Mouse (Mus musculus) erythroblast, embryonic 14.5 days (primary cell): ENCODE data around the gene Tgfbr3l. TPM values are rescaled to one million over a fixed set of nuclear protein-coding genes. Genes with fewer than 3 reads are reported as not detected.

ENCODE experiments used
- H3K27me3 ChIP-seq: 2 replicates; pipeline ENCODE4 v1.6.1; 2012; ENCODE audit warnings: inconsistent platforms; ENCODE audit not compliant: control insufficient read depth
- H3K36me3 ChIP-seq: 2 replicates; pipeline ENCODE4 v1.6.1; 2012; ENCODE audit warnings: mild to moderate bottlenecking, inconsistent platforms; ENCODE audit not compliant: control insufficient read depth
- H3K4me1 ChIP-seq: 2 replicates; pipeline ENCODE4 v1.6.1; 2012; ENCODE audit warnings: inconsistent platforms; ENCODE audit not compliant: control insufficient read depth
- H3K4me3 ChIP-seq: replicated peaks from 2 replicates; pipeline ENCODE3; 2012; ENCODE audit warnings: moderate library complexity, mild to moderate bottlenecking, inconsistent platforms
- H3K9me3 ChIP-seq: 2 replicates; pipeline ENCODE4 v1.6.1; 2012; ENCODE audit warnings: low read length, inconsistent platforms, mixed read lengths; ENCODE audit not compliant: control insufficient read depth
- GATA1 ChIP-seq: IDR thresholded peaks from 2 replicates; pipeline ENCODE4 v1.6.1; 2012; ENCODE audit warnings: low read length, inconsistent platforms, mixed read lengths
- TAL1 ChIP-seq: IDR thresholded peaks from 3 replicates; pipeline ENCODE4 v1.6.1; 2012; ENCODE audit warnings: low read length, inconsistent platforms, mixed read lengths
- polyA plus RNA-seq: library from polyadenylated mRNA; stranded (reverse); fragments of >175 nt; gene quantifications from 2 replicates; pipeline ENCODE4 v1.2.3, GENCODE M21; 2012

The Tgfbr3l gene
- polyA plus RNA-seq, 1 experiment = 1.3 TPM

DNA sequence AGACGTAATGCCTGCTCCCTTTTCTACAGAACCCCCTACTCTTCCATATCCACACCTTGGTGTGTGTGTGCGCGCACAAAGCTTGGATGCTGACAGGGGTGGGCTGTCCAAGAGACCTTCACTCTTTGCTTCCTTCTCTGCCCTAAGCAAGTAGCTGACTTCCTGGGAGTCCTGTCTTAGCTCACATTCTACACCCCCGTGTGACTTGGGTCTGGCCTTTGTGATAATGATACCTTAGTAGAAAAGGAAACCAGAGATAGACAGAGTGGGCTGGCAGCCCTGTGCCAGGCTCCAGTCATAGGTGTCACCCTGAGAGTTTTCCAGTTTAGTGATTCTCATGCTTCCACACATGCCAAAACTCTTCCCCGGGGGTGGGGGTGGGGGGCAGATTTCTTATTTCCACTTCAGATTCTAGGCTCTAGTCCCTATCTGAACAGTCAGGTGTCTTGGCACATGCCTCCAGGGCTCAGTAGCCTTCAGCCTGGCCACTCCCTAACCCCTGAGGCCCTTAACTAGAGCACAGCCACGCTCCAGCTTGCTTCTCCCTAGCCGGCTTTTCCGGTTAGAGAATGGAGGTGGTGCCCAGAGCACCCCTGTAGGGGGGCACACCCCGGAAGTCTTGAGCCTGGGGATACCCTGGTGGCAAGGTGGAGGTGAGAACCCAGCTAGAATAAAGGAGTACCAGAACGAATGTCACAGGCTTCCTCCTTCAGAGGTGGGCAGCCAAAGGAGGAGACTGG is 17.2 kb upstream of the Tgfbr3l start:
- Histone ChIP-seq H3K9me3 (no peaks in the 10 kb centered on the region), H3K27me3 (peaks cover 41% of the 10 kb centered on the region), H3K4me3 (no peak overlapping the region), H3K4me1 (peaks cover 30% of the 10 kb centered on the region), H3K36me3 (no peaks in the 10 kb centered on the region)
- TF ChIP-seq GATA1 (no peak), TAL1 (no peak)

DNA sequence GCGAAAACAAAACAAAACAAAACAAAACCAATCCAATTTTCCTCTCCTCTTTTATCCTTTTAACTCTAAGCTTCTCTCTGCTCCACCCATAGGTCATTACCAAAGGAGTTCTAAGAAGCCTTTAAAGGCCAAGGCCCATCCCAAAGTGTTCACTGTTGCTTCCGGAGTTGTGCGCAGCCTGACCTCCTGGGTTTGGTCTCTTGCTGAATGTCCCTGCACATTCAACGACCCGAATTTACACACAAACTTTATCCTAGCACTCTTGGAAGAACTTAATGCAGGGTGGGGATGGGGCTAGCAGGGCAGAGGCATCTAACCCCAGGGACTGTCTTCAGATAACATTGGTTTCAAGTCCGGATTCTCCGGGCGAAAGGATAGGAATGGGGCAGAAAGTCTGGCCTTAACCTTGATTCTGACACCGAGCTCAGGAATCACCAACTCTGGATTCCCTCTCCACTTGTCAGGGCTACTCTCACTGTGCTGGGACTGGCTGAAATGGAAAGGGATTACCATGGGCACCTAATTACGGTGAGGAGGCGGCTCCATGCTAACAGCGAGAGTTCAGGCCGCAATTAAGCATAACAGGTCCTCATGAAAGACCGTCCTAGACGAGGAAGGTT is 10.1 kb upstream of the Tgfbr3l start:
- Histone ChIP-seq H3K9me3 (no peaks in the 10 kb centered on the region), H3K27me3 (no peaks in the 10 kb centered on the region), H3K4me3 (peak overlapping the region; percentile 77), H3K4me1 (peaks cover 53% of the 10 kb centered on the region), H3K36me3 (peaks cover 30% of the 10 kb centered on the region)
- TF ChIP-seq GATA1 = no peak
- no peak for TF ChIP-seq TAL1

- Histone ChIP-seq H3K4me3 (peak within 1 kb of the TSS; percentile 77), H3K9me3 (no peaks in the 10 kb centered on the region), H3K4me1 (peaks cover 53% of the 10 kb centered on the region), H3K27me3 (no peaks in the 10 kb centered on the region), H3K36me3 (peaks cover 37% of the 10 kb centered on the region)
- no peak for TF ChIP-seq GATA1
- no peak for TF ChIP-seq TAL1
Observed at GRCm38 (mm10) chr8:4238434-4239192, 9.4 kb upstream of the Tgfbr3l start, which contains the start of the genes Map2k7 and Gm49320. Gene Map2k7, plus strand, starts transcription at chr8:4238740. Gene Gm49320, plus strand, starts transcription at chr8:4238865.

- Histone ChIP-seq H3K27me3 (no peaks in the 10 kb centered on the region), H3K36me3 (peaks cover 44% of the 10 kb centered on the region), H3K9me3 (no peaks in the 10 kb centered on the region), H3K4me3 (peak overlapping the region; percentile 77), H3K4me1 (peaks cover 53% of the 10 kb centered on the region)
- TF ChIP-seq TAL1 = no peak
- peak; percentile 66 for TF ChIP-seq GATA1
Observed at GRCm38 (mm10) chr8:4239193-4239890, 8.7 kb upstream of the Tgfbr3l start.

DNA sequence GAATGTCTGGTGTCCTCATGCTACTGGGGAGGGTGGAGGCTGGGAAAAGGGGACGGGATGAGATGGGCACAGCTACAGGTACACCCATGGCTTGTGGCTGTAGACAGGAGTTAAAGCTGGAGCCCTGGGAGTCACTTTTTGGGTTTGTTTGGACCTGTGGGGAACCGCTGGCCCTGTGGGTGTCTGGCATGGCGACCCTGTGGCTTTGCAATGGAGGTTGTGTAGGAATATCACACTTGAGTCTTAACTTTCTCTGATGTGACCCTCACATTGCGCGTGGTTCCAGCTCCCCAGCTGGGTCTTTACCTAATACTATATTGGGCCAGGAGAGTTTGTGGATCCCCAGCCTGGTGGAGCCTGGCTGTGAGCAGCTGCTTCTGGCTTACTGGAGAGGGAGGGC is 3.0 kb upstream of the Tgfbr3l start:
- Histone ChIP-seq H3K4me1 (peaks cover 44% of the 10 kb centered on the region), H3K27me3 (peaks cover 4% of the 10 kb centered on the region; the same call in 1 of the 2 replicates), H3K36me3 (peaks cover 79% of the 10 kb centered on the region), H3K4me3 (no peak overlapping the region), H3K9me3 (no peaks in the 10 kb centered on the region)
- no peak for TF ChIP-seq GATA1
- TF ChIP-seq TAL1 = no peak

GRCm38 (mm10) chr8:4245737-4246136 is 2.3 kb upstream of the Tgfbr3l start:
- peaks cover 76% of the 10 kb centered on the region for H3K36me3 ChIP-seq
- H3K27me3 ChIP-seq = peaks cover 4% of the 10 kb centered on the region; the same call in 1 of the 2 replicates
- H3K4me1 ChIP-seq = peaks cover 45% of the 10 kb centered on the region
- H3K4me3 ChIP-seq = no peak overlapping the region
- no peak for TF ChIP-seq GATA1
- TF ChIP-seq TAL1 = no peak
- H3K9me3 ChIP-seq = no peaks in the 10 kb centered on the region

GRCm38 (mm10) chr8:4247241-4247640 is 773 bp upstream of the Tgfbr3l start:
- Histone ChIP-seq H3K36me3 (peaks cover 63% of the 10 kb centered on the region), H3K4me1 (peaks cover 42% of the 10 kb centered on the region), H3K4me3 (no peak overlapping the region), H3K27me3 (peaks cover 4% of the 10 kb centered on the region; the same call in 1 of the 2 replicates), H3K9me3 (no peaks in the 10 kb centered on the region)
- no peak for TF ChIP-seq TAL1
- TF ChIP-seq GATA1 = no peak

DNA sequence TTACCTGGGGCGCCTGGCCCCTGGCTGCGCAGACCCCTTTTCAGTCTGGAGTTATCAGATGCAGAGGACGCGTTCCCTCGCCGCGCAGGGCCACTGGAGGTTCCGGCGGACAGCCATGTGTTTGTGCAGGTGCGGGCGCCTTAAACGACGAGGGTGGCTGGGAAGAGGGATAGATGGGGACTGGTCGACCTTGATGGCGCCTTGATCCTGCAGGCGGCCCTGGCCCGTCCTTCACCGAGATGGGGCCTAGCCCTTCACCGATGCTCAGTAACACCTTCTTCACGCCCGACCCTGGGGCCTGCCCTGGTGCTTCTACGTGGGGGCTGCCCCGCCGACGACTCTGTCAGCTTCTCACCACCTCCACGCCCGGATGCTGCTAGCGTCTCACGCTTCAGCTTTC is 1.2 kb downstream of the Tgfbr3l start:
- Histone ChIP-seq H3K4me3 (no peak overlapping the region), H3K9me3 (no peaks in the 10 kb centered on the region), H3K4me1 (peaks cover 55% of the 10 kb centered on the region), H3K36me3 (peaks cover 44% of the 10 kb centered on the region), H3K27me3 (peaks cover 4% of the 10 kb centered on the region; the same call in 1 of the 2 replicates)
- no peak for TF ChIP-seq GATA1
- no peak for TF ChIP-seq TAL1
